Mouse (Mus musculus) kidney, adult 2 months (tissue): Measurements from ENCODE around the gene Mrto4. TPM values are rescaled to one million over a fixed set of nuclear protein-coding genes. Genes with fewer than 3 reads are reported as not detected.
"Not testable (repeated sequence)": the region's sequence is repeated elsewhere in the genome, so short reads cannot be mapped to it uniquely, and the experiment has no call there.

Experiments
- DNase-seq: peaks from one replicate; pipeline ENCODE4 v3.0.0; 2021
- H3K27ac ChIP-seq: fragments of 200-500 bp; 2 replicates; pipeline ENCODE4 v1.5.1; 2012; ENCODE audit warnings: low read depth, low read length, control low read depth, inconsistent platforms; ENCODE audit not compliant: insufficient read depth
- H3K27me3 ChIP-seq: fragments of 200-500 bp; replicated peaks from 2 replicates; pipeline ENCODE4 v1.6.1; 2012; ENCODE audit warnings: mild to moderate bottlenecking, moderate library complexity, low read length, inconsistent platforms; ENCODE audit not compliant: control insufficient read depth, insufficient read depth
- H3K36me3 ChIP-seq: fragments of 200-500 bp; 2 replicates; pipeline ENCODE4 v1.6.1; 2012; ENCODE audit warnings: mild to moderate bottlenecking, moderate library complexity, low read length, inconsistent platforms; ENCODE audit not compliant: control insufficient read depth, insufficient read depth
- H3K4me1 ChIP-seq: fragments of 200-500 bp; 2 replicates; pipeline ENCODE4 v1.6.1; 2011; ENCODE audit warnings: low read length; ENCODE audit not compliant: control insufficient read depth, insufficient read depth
- H3K4me3 ChIP-seq: fragments of 200-500 bp; 2 replicates; pipeline ENCODE4 v1.5.1; 2011; ENCODE audit warnings: mild to moderate bottlenecking, low read depth, low read length, control low read depth; ENCODE audit not compliant: insufficient read depth
- CTCF ChIP-seq: fragments of 200-500 bp; conservative IDR thresholded peaks from 2 replicates; pipeline ENCODE4 v1.5.1; 2011; ENCODE audit warnings: low read depth, mild to moderate bottlenecking, control low read depth, low read length, moderate library complexity, mixed read lengths; ENCODE audit not compliant: insufficient read depth, insufficient read length
- POLR2A ChIP-seq: fragments of 200-500 bp; IDR thresholded peaks from one replicate; pipeline ENCODE4 v1.6.1; 2011; ENCODE audit warnings: low read depth, low read length, control low read depth
- WGBS: fragments of 180-500 bp; shearing (Covaris S2); methylation state at CpG from one replicate; pipeline ENCODE4 v1.1.7; 2018; 5-methylcytosine and 5-hydroxymethylcytosine counted together
- polyA plus RNA-seq: library from polyadenylated mRNA; depleted of rRNA; stranded (reverse); fragments of >200 nt; gene quantifications from 2 replicates; pipeline ENCODE4 v1.2.3, GENCODE M21; 2012; rRNA removed

Gene Mrto4
- polyA plus RNA-seq, result 16.3 and 21.2 TPM in 2 replicates

DNA sequence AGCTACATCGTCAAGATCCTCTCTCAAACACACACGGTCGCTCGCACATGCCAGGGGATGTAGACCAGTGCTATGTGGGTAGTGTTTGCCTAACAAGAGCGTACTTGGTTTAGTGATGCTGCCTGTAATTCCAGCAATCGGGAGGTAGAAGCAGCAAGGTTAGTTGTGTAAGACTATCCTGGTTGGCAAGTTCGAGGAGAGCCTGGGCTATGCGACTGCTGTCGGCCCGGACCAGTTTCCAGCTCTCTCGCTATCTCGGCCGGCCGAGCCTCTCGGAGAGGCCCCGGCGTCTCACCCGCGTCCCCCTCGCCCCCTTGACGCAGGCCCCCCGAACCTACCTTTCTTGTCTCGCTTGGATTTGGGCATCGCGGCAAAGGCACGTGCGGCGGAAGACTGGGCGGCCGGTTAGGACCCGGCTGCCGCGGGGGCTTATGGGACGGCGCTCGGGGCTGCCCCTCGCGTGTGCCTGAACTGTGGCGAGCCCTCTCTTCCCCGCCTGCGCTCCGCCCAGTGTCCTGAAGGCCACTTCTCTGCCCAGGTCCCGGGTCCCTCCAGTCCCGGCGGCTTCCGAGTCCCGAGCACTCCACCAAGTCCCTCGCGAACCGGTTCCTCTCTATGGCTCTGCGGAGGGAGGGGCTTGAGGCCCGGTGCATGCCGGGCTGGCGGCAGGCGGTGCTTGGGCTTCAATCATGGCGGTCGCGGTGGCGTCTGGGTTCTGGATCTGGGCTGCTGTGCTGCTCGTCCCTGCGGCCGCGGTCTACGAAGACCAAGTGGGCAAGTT lies at the start of gene Mrto4, which contains the start of the genes Emc1 and Ubr4:
Mrto4 (minus strand) TSS at position 646 of the 781 bp plus-strand sequence.
Emc1 (plus strand) TSS at position 657 of the 781 bp plus-strand sequence.
Ubr4 (plus strand) TSS at position 679 of the 781 bp plus-strand sequence.
- TF ChIP-seq CTCF (no peak), POLR2A (peak; percentile 19)
- Histone ChIP-seq H3K4me1 (peaks cover 3% of the 10 kb centered on the region; the same call in 1 of the 2 replicates), H3K27ac (peak within 1 kb of the TSS; percentile 100), H3K4me3 (peak within 1 kb of the TSS; percentile 97), H3K36me3 (no peaks in the 10 kb centered on the region; the same call in 1 of the 2 replicates), H3K27me3 (no peaks in the 10 kb centered on the region)
- peak; percentile 90 for DNase-seq
- under 1% methylated on average over 64 of the region's 64 CpGs for WGBS

DNA sequence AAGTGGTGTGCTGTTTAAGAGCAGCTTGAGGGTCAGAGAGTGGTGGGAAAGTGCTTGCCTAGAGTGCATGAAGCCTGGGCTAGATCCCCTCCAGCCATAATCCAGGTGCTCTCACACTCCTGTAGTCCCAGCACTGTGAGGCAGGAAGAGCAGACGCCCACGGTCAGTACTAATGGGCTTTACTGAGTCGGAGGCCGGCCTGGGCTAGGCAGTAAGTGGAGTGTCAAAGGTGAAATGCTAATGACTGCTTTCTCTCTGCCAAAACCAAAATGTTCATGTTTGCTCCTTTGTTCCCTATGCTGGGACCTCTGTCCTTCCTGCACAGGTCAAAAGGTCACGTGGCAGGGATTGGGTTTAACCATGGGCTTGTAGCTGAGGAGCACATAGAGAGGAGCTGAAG lies 48.1 kb upstream of the Mrto4 start:
- peak; percentile 35 for DNase-seq
- TF ChIP-seq CTCF (no peak), POLR2A (no peak)
- peaks cover 2% of the 10 kb centered on the region for H3K36me3 ChIP-seq
- 71% methylated on average over 5 of the region's 5 CpGs for WGBS
- H3K4me3 ChIP-seq, result no peak overlapping the region
- H3K27me3 ChIP-seq, result no peaks in the 10 kb centered on the region
- no peak overlapping the region for H3K27ac ChIP-seq
- H3K4me1 ChIP-seq, result no peaks in the 10 kb centered on the region

DNA sequence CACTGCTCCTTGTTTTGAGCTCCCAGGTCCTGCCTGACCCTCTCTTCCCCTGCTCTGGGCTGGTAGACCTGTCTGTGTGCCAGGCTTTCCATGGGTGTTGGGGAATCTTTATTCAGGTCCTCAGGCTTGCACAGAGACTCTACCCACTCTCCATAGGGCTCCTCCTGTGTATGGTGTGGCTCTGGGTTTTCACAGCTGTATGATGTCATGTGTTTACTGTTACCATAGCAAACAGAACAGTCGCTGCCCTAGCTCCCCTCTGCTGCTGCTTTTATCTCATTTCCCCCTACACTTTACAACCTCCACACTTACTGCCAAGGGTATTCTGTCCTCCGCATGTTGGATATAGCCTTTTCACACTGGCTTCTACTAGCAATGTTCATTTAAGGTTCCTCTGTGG lies 43.1 kb upstream of the Mrto4 start:
- no peaks in the 10 kb centered on the region for H3K27me3 ChIP-seq
- H3K4me3 ChIP-seq, result no peak overlapping the region
- TF ChIP-seq CTCF, result no peak
- TF ChIP-seq POLR2A, result no peak
- H3K4me1 ChIP-seq, result no peaks in the 10 kb centered on the region
- H3K36me3 ChIP-seq, result no peaks in the 10 kb centered on the region; the same call in 1 of the 2 replicates
- H3K27ac ChIP-seq, result no peak overlapping the region
- WGBS, result 51% methylated on average over 2 of the region's 2 CpGs
- no peak for DNase-seq

DNA sequence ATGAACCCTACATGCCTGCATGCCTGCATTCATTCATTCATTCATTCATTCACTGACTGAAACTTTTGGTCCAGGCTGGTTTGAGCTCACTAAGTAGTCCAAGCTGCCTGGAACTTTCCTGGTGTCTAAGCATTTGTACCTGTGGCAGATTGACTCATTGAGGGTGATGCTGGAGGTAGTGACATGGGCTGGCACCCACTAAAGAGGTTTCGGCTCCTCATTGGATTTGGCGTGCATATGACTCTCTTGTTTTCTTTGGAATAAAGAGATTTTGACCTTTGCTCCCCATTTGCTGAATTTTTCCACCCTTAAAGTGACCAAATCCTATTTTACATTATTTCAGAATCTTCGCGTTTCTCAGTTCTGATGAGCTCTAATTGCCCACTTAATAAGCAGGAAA lies 37.2 kb upstream of the Mrto4 start:
- H3K36me3 ChIP-seq, result no peaks in the 10 kb centered on the region; the same call in 1 of the 2 replicates
- H3K4me3 ChIP-seq, result no peak overlapping the region
- 42% methylated on average over 4 of the region's 4 CpGs for WGBS
- DNase-seq, result peak; percentile 48
- TF ChIP-seq POLR2A (no peak), CTCF (no peak)
- H3K27ac ChIP-seq, result no peak overlapping the region
- H3K27me3 ChIP-seq, result no peaks in the 10 kb centered on the region
- peaks cover 5% of the 10 kb centered on the region; the same call in 1 of the 2 replicates for H3K4me1 ChIP-seq

DNA sequence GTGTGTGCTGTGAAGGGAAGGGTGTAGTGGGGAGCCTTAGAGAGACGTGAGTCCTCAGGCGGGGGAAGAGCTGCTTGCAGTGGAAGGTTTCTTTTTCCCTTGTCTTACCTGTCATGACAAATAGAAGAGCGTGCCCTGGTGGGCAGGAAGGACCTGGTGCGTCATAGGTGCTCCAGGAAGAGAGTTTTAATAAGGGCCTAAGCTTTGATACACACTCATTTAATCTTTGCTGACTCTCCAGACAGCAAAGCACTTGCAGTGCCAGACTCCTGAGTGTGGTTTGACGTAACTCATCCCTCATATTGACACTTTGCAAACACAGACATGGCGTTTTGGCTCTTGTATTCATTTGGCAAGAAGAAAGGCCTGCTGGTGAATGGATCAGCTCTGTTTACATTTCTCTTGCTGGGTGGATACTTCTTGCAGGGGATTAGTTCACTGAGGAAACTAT lies 34.5 kb upstream of the Mrto4 start:
- DNase-seq, result peak; percentile 34
- Histone ChIP-seq H3K4me3 (no peak overlapping the region), H3K27me3 (no peaks in the 10 kb centered on the region), H3K4me1 (peaks cover 11% of the 10 kb centered on the region; the same call in 1 of the 2 replicates), H3K27ac (no peak overlapping the region), H3K36me3 (no peaks in the 10 kb centered on the region; the same call in 1 of the 2 replicates)
- 43% methylated on average over 6 of the region's 6 CpGs for WGBS
- no peak for TF ChIP-seq CTCF
- no peak for TF ChIP-seq POLR2A

DNA sequence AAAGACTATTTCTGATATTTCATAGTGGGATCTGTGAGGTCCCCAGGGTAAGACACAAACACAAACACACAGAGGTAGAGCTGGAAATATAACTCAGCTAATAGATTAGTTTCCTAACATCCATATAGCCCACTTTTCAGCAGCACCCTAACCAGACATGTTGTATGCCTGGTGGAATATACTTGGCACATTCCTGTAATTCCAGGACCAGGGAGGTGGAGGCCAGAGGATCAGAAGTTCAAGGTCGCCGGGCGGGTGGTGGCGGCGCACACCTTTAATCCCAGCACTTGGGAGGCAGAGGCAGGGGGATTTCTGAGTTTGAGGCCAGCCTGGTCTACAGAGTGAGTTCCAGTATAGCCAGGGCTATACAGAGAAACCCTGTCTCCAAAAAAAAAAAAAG lies 33.5 kb upstream of the Mrto4 start:
- peaks cover 12% of the 10 kb centered on the region; the same call in 1 of the 2 replicates for H3K4me1 ChIP-seq
- DNase-seq, H3K27ac ChIP-seq, H3K27me3 ChIP-seq, H3K36me3 ChIP-seq, H3K4me3 ChIP-seq: not testable (repeated sequence)
- WGBS, result 79% methylated on average over 5 of the region's 5 CpGs

DNA sequence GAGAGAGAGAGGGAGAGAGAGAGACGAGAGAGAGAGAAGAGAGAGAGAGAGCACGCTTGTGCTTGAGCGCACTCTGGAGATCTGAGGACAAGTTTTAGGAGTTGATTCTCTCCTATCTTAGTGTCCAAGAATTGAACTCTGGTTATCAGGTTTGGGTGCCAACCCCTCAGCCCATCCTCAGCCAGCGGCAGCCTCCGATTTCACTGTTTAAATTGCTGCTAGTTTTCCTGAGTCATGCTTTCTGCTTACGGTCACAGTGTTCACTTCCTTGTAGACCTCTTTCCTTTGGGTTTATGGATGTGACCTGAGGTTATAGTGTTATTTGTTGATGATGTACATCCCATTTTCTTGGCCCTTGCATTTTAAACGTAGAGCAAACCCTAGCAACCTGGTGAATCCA lies 29.9 kb upstream of the Mrto4 start:
- WGBS, result 35% methylated on average over 7 of the region's 7 CpGs
- peaks cover 7% of the 10 kb centered on the region; the same call in 1 of the 2 replicates for H3K4me1 ChIP-seq
- H3K4me3 ChIP-seq, result no peak overlapping the region
- no peak for DNase-seq
- no peak for TF ChIP-seq CTCF
- TF ChIP-seq POLR2A, result no peak
- no peak overlapping the region for H3K27ac ChIP-seq
- no peaks in the 10 kb centered on the region for H3K27me3 ChIP-seq
- no peaks in the 10 kb centered on the region for H3K36me3 ChIP-seq
